Mouse (Mus musculus) layer of hippocampus, adult 2 months (tissue): Measurements from ENCODE around the gene Rnf40. TPM values are rescaled to one million over a fixed set of nuclear protein-coding genes. Genes with fewer than 3 reads are reported as not detected.
"Not testable (repeated sequence)": the region's sequence is repeated elsewhere in the genome, so short reads cannot be mapped to it uniquely, and the experiment has no call there.

Experiments used
- DNase-seq, 2 experiments: peaks; one replicate each; pipeline ENCODE4 v3.0.0; 2022; ENCODE audit warnings: low spot score in 2 of 2
- H3K27ac ChIP-seq: fragments of 200-600 bp; 2 replicates; pipeline ENCODE4 v1.8.1; 2022
- H3K4me3 ChIP-seq: fragments of 200-600 bp; 2 replicates; pipeline ENCODE4 v1.8.1; 2022; ENCODE audit warnings: mild to moderate bottlenecking
- CTCF ChIP-seq: fragments of 200-600 bp; conservative IDR thresholded peaks from 2 replicates; pipeline ENCODE4 v1.8.1; 2022; ENCODE audit warnings: antibody characterized with exemption, mild to moderate bottlenecking, moderate library complexity
- total RNA-seq, 2 experiments: library from RNA; stranded (reverse); gene quantifications; 2 replicates each; pipeline ENCODE4 v1.2.3; 2021

The Rnf40 gene
- total RNA-seq, 2 experiments from 2014 or later: 69.5 to 72.8 TPM

DNA sequence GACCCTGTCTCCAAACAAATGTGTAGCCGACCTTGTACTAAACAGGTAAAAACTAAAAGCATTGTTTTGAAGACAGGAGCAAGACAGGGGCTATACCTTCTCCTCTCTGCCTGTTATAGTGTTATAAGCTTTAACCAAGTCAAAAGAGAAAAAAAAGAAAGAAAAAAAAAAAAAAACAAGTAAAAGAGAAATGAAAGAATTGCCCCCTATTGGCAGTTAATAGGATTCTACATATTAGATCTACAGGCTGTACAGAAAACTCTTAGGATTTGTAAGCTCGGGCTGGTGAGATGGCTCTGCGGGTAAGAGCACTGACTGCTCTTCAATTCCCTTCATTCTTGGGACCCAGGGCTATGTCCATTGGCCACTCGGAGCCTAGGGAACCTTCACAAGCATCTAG, 53.7 kb downstream of the Rnf40 start:
- Histone ChIP-seq H3K27ac (no peak overlapping the region), H3K4me3 (no peak overlapping the region)
- peak; percentile 36 for TF ChIP-seq CTCF
- DNase-seq: no peak

DNA sequence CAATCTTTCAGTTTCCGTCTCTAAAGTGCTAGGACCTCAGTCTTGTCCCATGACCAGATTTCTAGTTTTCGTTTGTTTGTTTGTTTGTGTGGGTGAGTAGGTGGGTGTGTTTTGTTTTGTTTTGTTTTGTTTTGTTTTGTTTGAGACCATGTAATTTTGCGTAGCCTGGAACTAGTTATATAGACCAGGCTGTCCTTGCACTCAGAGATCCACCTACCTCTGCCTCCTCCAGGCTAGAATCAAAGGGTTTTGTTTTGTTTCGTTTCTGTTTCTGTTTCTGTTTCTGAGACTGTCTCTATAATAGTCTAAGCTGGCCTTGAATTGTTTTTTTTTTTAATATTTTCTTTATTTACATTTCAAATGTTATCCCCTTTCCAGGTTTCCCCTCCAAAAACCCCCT, 57.8 kb downstream of the Rnf40 start:
- DNase-seq: no peak
- no peak for TF ChIP-seq CTCF
- Histone ChIP-seq H3K4me3 (no peak overlapping the region), H3K27ac (no peak overlapping the region)

DNA sequence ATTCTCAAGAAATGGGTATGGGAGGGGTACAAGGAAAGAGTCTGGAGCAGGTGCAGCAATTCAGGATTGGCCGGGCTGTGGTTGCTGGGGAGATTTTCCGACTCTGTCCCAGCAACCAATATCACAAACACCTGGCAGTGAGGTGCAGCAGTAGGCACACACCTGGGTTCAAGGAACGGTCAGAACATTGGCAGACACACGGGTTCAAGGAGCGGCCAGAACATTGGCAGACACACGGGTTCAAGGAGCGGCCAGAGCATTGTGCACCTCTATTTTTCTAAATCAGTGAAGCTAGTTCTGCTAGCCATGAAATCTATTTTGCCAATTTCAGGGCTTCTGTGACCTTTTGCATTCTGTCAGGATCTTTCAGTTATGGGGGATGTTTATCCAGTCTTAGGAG, 59.0 kb downstream of the Rnf40 start:
- H3K27ac ChIP-seq, H3K4me3 ChIP-seq, DNase-seq: not testable (repeated sequence)

DNA sequence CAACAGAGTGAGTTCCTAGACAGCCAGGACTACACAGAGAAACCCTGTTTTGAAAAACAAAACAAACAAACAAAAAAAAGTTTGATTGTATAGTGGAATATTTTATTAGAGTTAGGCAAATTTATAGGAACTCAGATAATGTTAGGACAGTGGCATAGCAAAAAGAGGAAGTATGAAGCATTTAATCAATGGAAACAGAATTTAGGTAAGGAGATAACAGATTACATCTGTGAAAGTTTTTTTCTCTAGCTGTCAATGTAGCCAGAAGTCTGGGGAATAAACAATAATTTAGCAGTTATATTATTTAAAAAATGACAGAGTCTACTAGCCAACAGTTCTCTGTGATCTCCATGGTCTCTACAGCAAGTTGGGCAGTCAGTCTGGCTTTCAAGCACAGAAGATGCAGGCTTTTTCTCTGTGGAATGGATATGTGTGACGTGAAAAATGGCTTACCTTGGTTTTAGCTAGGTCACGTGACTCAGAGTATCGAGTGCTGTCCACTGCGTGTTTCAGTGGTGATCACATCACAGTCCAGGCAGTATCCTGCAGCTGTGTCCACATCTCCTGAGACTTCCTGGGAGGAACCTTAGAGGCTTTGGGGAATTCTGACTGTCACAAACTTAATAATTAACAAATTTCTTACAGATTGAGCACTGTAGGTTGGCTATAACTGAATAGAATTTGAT, 60.1 kb downstream of the Rnf40 start:
- no peak for TF ChIP-seq CTCF
- Histone ChIP-seq H3K4me3 (no peak overlapping the region), H3K27ac (no peak overlapping the region)
- no peak for DNase-seq

DNA sequence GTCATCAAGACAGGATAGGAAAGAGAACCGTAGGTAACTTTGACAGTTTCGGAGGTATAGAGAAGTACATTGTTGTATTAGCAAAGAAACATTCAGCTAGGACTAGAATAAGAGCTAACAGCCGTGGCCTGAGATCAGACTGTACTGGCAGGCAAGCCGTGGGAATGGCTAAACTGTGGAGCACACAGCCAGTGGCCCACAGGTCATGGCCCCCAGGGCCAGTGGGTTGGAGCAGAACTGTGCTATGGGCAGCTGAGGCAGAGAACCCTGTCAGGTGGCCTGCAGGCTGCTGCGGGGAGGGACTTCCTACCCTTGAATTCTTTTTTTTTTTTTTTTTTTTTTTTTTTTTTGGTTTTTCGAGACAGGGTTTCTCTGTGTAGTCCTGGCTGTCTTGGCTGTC, 60.6 kb downstream of the Rnf40 start:
- no peak for DNase-seq
- no peak for TF ChIP-seq CTCF
- no peak overlapping the region for H3K4me3 ChIP-seq
- no peak overlapping the region for H3K27ac ChIP-seq

DNA sequence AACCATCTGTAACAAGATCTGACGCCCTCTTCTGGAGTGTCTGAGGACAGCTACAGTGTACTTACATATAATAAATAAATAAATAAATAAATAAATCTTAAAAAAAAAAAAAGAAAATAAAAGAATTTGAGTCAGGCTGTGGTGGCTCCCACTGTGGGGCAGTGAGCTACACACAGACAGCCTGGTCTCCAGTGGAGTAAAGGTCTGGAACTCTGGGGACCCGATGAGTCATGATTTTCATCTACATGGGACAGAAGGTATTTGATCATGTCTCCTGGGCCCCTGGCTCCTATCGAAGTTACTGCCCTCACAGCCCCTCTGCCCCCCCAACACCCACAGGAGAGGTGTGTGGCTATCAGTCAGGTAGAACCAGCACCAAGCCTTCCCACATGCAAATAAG, 63.1 kb downstream of the Rnf40 start:
- DNase-seq: no peak
- TF ChIP-seq CTCF: no peak
- Histone ChIP-seq H3K27ac (no peak overlapping the region), H3K4me3 (no peak overlapping the region)

DNA sequence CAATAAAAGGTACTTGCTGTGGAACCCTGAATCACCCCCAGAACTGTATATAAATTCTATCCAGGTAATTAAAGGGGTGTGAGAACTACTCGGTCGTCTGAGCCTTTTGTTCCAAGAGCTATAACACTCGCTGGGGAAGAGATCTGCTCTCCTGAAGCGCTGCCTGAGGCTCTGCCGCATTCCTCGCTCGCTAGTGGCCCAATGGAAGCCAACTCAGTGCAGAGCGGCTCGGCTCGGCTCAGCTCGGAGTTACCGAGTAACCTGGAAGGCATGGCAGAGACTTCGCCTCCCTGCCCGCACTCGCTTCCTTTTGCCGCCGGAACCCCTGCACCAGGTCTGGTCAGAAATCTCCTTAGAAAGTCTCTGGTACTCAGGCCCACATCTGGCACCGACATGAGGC, 63.5 kb downstream of the Rnf40 start:
- TF ChIP-seq CTCF: no peak
- H3K27ac ChIP-seq: no peak overlapping the region
- H3K4me3 ChIP-seq: no peak overlapping the region
- no peak for DNase-seq

DNA sequence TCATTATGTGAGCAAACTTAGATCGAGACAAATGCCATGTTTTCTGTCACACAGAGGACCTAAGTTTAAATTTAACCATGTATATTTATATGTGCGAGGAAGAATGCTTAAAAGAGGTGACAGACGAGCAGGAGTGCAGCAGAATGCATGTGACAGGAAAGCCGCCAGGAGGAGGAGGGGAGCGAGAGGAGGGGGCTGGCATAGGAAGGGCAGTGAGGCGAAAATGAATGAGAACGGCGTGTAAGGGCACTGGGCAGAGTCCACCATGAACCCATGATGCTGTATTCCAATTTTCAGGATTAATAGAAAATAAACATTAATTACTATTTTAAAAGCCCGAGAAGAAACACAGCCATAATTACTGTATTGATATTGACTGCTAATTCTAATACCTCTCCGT, 65.8 kb downstream of the Rnf40 start:
- H3K27ac ChIP-seq: no peak overlapping the region
- TF ChIP-seq CTCF: no peak
- H3K4me3 ChIP-seq: no peak overlapping the region
- DNase-seq: no peak

Other genes with a start within 250 kb of the Rnf40 start
- gene Zfp768, start 243.2 kb upstream of the Rnf40 start, total RNA-seq: 10 to 100 TPM; 11.4 to 11.8 TPM
- 1 to 10 TPM; 6.7 to 6.9 TPM for gene Zfp747, start 212.7 kb upstream of the Rnf40 start, total RNA-seq
- 1 to 10 TPM; 3.1 to 4.2 TPM for gene 9130019O22Rik, start 201.6 kb upstream of the Rnf40 start, total RNA-seq
- gene E430018J23Rik, start 195.1 kb upstream of the Rnf40 start, total RNA-seq: 1 to 10 TPM; 7.5 to 8.0 TPM
- gene Zfp764, start 181.9 kb upstream of the Rnf40 start, total RNA-seq: 1 to 10 TPM; 4.4 to 4.5 TPM
- gene Zfp688, start 166.7 kb upstream of the Rnf40 start, total RNA-seq: 10 to 100 TPM; 12.2 to 17.3 TPM
- gene Zfp689, start 139.6 kb upstream of the Rnf40 start, total RNA-seq: 1 to 10 TPM; 5.0 to 7.6 TPM
- 10 to 100 TPM; 29.2 to 35.3 TPM for gene Prr14, start 129.2 kb upstream of the Rnf40 start, total RNA-seq
- 10 to 100 TPM; 60.3 to 72.5 TPM for gene Fbrs, start 109.6 kb upstream of the Rnf40 start, total RNA-seq
- gene Srcap, start 76.8 kb upstream of the Rnf40 start, total RNA-seq: 100 to 1,000 TPM; 118 to 127 TPM
- gene Gm42715, start 69.2 kb upstream of the Rnf40 start, total RNA-seq: 10 to 100 TPM in 1 of 2 experiments, 1 to 10 TPM in 1; 9.0 to 12.0 TPM
- not detected for gene Tmem265, start 27.4 kb upstream of the Rnf40 start, total RNA-seq
- gene Phkg2, start 15.4 kb upstream of the Rnf40 start, total RNA-seq: 10 to 100 TPM; 80.4 to 84.2 TPM
- gene Ccdc189, start 172 bp upstream of the Rnf40 start, total RNA-seq: 10 to 100 TPM; 11.5 to 12.9 TPM
- gene Zfp629, start 27.0 kb downstream of the Rnf40 start, total RNA-seq: 10 to 100 TPM; 21.8 to 22.5 TPM
- gene Bcl7c, start 120.2 kb downstream of the Rnf40 start, total RNA-seq: 10 to 100 TPM; 20.1 to 26.6 TPM
- 1 to 10 TPM; 1.9 to 3.1 TPM for gene Ctf1, start 124.0 kb downstream of the Rnf40 start, total RNA-seq
- gene Ctf2, start 143.4 kb downstream of the Rnf40 start, total RNA-seq: not detected
- 10 to 100 TPM; 53.8 to 59.7 TPM for gene Fbxl19, start 155.8 kb downstream of the Rnf40 start, total RNA-seq
- gene Orai3, start 181.0 kb downstream of the Rnf40 start, total RNA-seq: 10 to 100 TPM; 30.1 to 31.5 TPM
- 10 to 100 TPM; 44.5 to 49.4 TPM for gene Setd1a, start 187.9 kb downstream of the Rnf40 start, total RNA-seq
- 1 to 10 TPM; 1.4 to 3.3 TPM for gene Gm49388, start 196.8 kb downstream of the Rnf40 start, total RNA-seq
- gene Hsd3b7, start 211.8 kb downstream of the Rnf40 start, total RNA-seq: 1 to 10 TPM; 7.0 to 8.8 TPM
- gene Stx4a, start 235.5 kb downstream of the Rnf40 start, total RNA-seq: 10 to 100 TPM; 60.2 to 64.6 TPM
- gene Stx1b, start 235.8 kb downstream of the Rnf40 start, total RNA-seq: 100 to 1,000 TPM; 336 to 351 TPM